Mouse (Mus musculus): Measurements from ENCODE around the gene Glipr1l2.

GRCm38 (mm10) chr10:112110401-112110800 lies 27.2 kb downstream of the Glipr1l2 start:
- no peak for TF ChIP-seq CTCF (IDR thresholded peaks at IDR 0.05; ENCODE audit: extremely low read depth, insufficient read length, insufficient replicate concordance, low read depth, low read length)
- no peak for TF ChIP-seq POLR2A (IDR thresholded peaks at IDR 0.05; ENCODE audit: low read depth, low read length)

Data from small intestine, adult 2 months (tissue).